22 mouse cellular contexts compared by ENCODE assay signal in genomic region chr1:92878066-92878741, GRCm38 (mm10).
"Had no signal": no experiment of that assay in that cellular context is flagged by ENCODE, and none has a peak within 500 bp of the region (broad histone marks: within the 10 kb centered on the region; RNA-seq: fewer than 3 reads in every experiment).

No protein-coding gene starts in this region.

- H3K4me3 ChIP-seq: left cerebral cortex, adult 2 months; limb, embryonic 12.5 days; limb, embryonic 15.5 days; midbrain, embryonic 12.5 days; midbrain, embryonic 15.5 days; neural tube, embryonic 13.5 days; stomach, embryonic 15.5 days had no signal

- H3K27me3 ChIP-seq: limb, embryonic 15.5 days; midbrain, embryonic 12.5 days; midbrain, embryonic 15.5 days; neural tube, embryonic 13.5 days; stomach, embryonic 15.5 days had no signal

- ATAC-seq: intestine, embryonic 16.5 days; liver, postnatal 0 days; lung, postnatal 0 days; midbrain, embryonic 15.5 days had no signal

- H3K36me3 ChIP-seq: limb, embryonic 12.5 days; limb, embryonic 15.5 days; midbrain, embryonic 12.5 days; midbrain, embryonic 15.5 days; neural tube, embryonic 13.5 days; stomach, embryonic 15.5 days had no signal

- H3K9ac ChIP-seq: limb, embryonic 12.5 days; limb, embryonic 15.5 days; liver, embryonic 14.5 days; liver, postnatal 0 days; lung, embryonic 14.5 days; midbrain, embryonic 12.5 days; midbrain, embryonic 15.5 days; neural tube, embryonic 13.5 days; stomach, embryonic 15.5 days had no signal

- H3K27ac ChIP-seq: left cerebral cortex, adult 2 months; limb, embryonic 12.5 days; limb, embryonic 15.5 days; liver, embryonic 14.5 days; macrophage; midbrain, embryonic 12.5 days; midbrain, embryonic 15.5 days; neural tube, embryonic 13.5 days; stomach, embryonic 15.5 days had no signal

- DNase-seq: kidney, adult 9 months; kidney, postnatal 36 days; layer of hippocampus, postnatal 36 days; left cerebral cortex, postnatal 4 days; liver, postnatal 0 days; lung, embryonic 14.5 days; retina, postnatal 1 day; right cerebral cortex, postnatal 25 days; spleen, adult 18-20 months; thymus, postnatal 25 days had no signal

- H3K9me3 ChIP-seq: limb, embryonic 12.5 days; limb, embryonic 15.5 days; midbrain, embryonic 12.5 days; midbrain, embryonic 15.5 days; neural tube, embryonic 13.5 days; stomach, embryonic 15.5 days had no signal

- H3K4me2 ChIP-seq: limb, embryonic 12.5 days; limb, embryonic 15.5 days; liver, embryonic 11.5 days; lung, embryonic 14.5 days; midbrain, embryonic 12.5 days; midbrain, embryonic 15.5 days; neural tube, embryonic 13.5 days; stomach, embryonic 15.5 days had no signal

- H3K4me1 ChIP-seq: limb, embryonic 12.5 days; midbrain, embryonic 12.5 days; midbrain, embryonic 15.5 days; neural tube, embryonic 13.5 days; stomach, embryonic 15.5 days had no signal
